Mouse (Mus musculus) left cerebral cortex, adult 2 months (tissue): ENCODE results near the gene Txnrd1. TPM values are rescaled to one million over a fixed set of nuclear protein-coding genes. Genes with fewer than 3 reads are reported as not detected.

Experiments used
- DNase-seq, 2 experiments: peaks; one replicate each; pipeline ENCODE4 v3.0.0; 2021 to 2022; ENCODE audit warnings: low spot score in 2 of 2, mixed read lengths in 1 of 2; ENCODE audit errors: extremely low spot score in 1 of 2
- H3K27ac ChIP-seq: fragments of 200-600 bp; 2 replicates; pipeline ENCODE4 v1.8.1; 2022
- H3K4me3 ChIP-seq: fragments of 200-600 bp; 2 replicates; pipeline ENCODE4 v1.8.1; 2022
- CTCF ChIP-seq: fragments of 200-600 bp; IDR thresholded peaks from 2 replicates; pipeline ENCODE4 v1.8.1; 2022; ENCODE audit warnings: antibody characterized with exemption, mild to moderate bottlenecking, moderate library complexity
- intact Hi-C: fragments of 180-260 bp; cut with DNase I; formaldehyde crosslinking; loops from one replicate; pipeline ENCODE4 v1.15.1; 2025
- total RNA-seq, 2 experiments: library from RNA; stranded (reverse); gene quantifications; 2 replicates each; pipeline ENCODE4 v1.2.3; 2021

The Txnrd1 gene
- total RNA-seq, 2 experiments from 2014 or later = 46.9 to 48.1 TPM

- no peak overlapping the region for H3K27ac ChIP-seq
- no peak overlapping the region for H3K4me3 ChIP-seq
- intact Hi-C loops = loop anchor here (1.0 kb wide), 2 partner anchors 89 to 106 kb away; no protein-coding TSS in a partner anchor
- DNase-seq = peak; percentile 76 to 87
- peak; percentile 93 for TF ChIP-seq CTCF
Observed at GRCm38 (mm10) chr10:82901436-82901835, 67.7 kb downstream of the Txnrd1 start.

DNA sequence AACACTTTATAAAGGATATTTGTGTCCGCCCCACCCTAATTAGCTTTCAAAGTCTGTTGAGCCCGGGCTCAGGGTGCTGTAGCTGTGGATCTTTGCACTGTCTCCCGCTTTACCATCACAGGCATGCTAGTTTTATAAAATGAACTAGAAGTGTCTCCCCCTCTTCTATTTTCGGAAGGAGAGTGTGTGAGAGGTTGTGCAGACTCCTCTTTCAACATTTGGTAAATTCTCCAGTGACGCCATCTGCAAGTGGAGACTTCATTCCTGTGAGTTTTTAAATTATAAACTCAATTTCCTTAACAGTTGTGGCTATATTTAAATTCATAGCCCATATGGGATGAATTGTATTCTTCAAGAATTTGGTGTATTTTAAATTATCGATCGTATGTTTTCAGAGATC lies 74.8 kb downstream of the Txnrd1 start:
- no peak for DNase-seq
- H3K27ac ChIP-seq = no peak overlapping the region
- TF ChIP-seq CTCF = no peak
- H3K4me3 ChIP-seq = no peak overlapping the region
- intact Hi-C loops = loop anchor here (2.0 kb wide), 3 partner anchors 274 to 446 kb away; no protein-coding TSS in a partner anchor

DNA sequence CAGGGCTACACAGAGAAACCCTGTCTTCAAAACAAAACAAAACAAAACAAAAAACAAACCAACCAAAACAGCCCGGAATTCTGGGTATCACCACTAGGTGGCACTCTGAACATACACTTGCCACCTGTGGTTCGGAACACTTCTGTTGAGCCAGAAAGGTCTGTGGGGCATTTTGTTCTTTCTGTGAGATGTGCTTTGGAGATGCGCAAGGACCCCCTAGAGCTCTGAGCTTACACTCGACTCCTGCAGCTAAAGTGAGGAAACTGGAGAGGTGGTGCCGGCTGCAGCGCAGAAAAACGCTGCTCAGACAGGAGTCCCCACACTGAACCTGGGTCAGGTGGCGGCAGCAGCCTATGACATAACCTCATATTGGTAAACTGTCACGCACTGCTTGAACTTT lies 75.6 kb downstream of the Txnrd1 start:
- peak; percentile 57 to 72 for DNase-seq
- Histone ChIP-seq H3K27ac (no peak overlapping the region), H3K4me3 (no peak overlapping the region)
- peak; percentile 81 for TF ChIP-seq CTCF
- intact Hi-C loops = loop anchor here (2.0 kb wide), 3 partner anchors 273 to 445 kb away; no protein-coding TSS in a partner anchor

GRCm38 (mm10) chr10:82910198-82910597 lies 76.4 kb downstream of the Txnrd1 start:
- H3K27ac ChIP-seq = no peak overlapping the region
- no peak for DNase-seq
- H3K4me3 ChIP-seq = no peak overlapping the region
- intact Hi-C loops = loop anchor here (2.0 kb wide), 2 partner anchors 287 to 377 kb away; no protein-coding TSS in a partner anchor
- TF ChIP-seq CTCF = peak; percentile 53

DNA sequence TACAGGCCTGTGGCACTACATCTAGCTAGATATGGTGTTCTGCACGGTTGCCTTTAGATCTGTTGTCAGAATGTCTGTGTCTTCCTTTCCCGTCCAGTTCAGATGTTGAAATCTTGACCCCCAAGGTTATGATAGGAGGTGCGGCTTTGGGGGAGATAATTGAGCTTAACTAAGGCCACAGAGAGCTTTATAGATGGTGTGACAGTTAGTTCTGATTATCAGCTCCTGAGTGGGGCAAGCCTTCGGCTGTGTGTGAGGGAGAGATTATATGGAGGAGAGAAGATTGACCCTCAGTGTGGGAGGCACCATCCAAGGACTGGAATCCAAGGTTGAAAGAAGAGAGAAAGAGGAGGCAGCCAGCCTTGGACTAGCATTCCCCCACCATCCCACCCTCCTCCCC lies 79.5 kb downstream of the Txnrd1 start:
- intact Hi-C loops = no loop called here

GRCm38 (mm10) chr10:82913772-82914171 lies 80.0 kb downstream of the Txnrd1 start:
- no peak overlapping the region for H3K27ac ChIP-seq
- no peak for DNase-seq
- intact Hi-C loops = no loop called here
- no peak overlapping the region for H3K4me3 ChIP-seq
- TF ChIP-seq CTCF = no peak

More for the DNA sequence above, 79.5 kb downstream of the Txnrd1 start:
- DNase-seq = no peak
- Histone ChIP-seq H3K27ac (no peak overlapping the region), H3K4me3 (no peak overlapping the region)
- TF ChIP-seq CTCF = no peak

- no peak for DNase-seq
- Histone ChIP-seq H3K4me3 (no peak overlapping the region), H3K27ac (no peak overlapping the region)
- no peak for TF ChIP-seq CTCF
- intact Hi-C loops = loop anchor here (1.0 to 5.0 kb wide), 3 partner anchors 66 to 184 kb away; partner anchors contain the start of gene Chst11
Observed at GRCm38 (mm10) chr10:82918675-82919074, 84.9 kb downstream of the Txnrd1 start.

DNA sequence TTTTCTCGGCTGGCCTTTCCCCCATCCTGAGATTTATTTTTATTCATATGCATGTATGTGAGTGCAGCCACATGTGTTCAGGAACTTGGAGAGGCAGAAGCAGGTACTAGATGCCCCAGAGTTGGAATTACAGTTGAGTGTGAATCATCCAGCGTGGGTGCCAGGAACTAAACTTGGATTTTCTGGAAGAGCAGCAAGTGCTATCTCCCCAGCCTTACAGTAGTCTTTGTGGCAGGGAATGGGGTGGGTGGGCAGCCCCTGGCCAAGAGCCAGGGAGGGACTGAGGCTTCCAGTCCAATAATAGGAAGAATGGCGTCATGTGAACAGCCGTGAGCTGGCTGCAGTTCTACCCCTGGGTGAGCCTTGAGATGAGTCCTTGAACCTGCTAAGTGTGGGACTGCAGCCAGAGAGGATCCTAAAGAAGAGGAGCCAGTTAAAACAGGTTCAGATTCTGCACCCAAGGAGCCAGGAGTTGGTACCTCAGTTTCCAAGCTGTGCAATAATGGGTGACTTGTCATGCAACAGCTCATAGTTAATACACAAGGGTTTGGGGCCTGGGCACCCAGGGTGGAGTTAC lies 85.7 kb downstream of the Txnrd1 start:
- peak; percentile 33 to 57 for DNase-seq
- intact Hi-C loops = loop anchor here (1.0 to 5.0 kb wide), 3 partner anchors 65 to 183 kb away; partner anchors contain the start of gene Chst11
- Histone ChIP-seq H3K27ac (no peak overlapping the region), H3K4me3 (no peak overlapping the region)
- TF ChIP-seq CTCF = no peak

DNA sequence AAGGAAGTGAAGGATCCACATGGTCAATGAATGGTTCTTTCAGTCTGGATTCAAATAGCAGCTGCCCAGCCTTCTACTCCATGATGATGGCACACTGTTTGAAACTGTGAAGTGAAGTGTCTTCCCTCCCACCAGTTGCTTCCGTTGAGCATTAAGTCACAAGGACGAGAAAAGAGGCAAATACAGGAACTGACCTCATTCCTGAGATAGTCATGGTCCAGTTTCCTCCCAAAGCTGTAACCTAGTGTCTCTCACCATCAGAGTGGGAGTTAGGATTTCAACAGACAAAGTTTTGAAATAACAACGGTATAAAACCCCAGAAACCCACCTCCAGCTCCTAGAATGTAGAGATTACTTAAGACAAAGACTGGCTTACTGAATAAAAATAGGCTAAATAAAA lies 89.8 kb downstream of the Txnrd1 start:
- TF ChIP-seq CTCF = no peak
- no peak overlapping the region for H3K27ac ChIP-seq
- H3K4me3 ChIP-seq = no peak overlapping the region
- intact Hi-C loops = loop anchor here (1.0 kb wide), 1 partner anchor 59 kb away; no protein-coding TSS in a partner anchor
- DNase-seq = no peak

GRCm38 (mm10) chr10:82924750-82925149 lies 91.0 kb downstream of the Txnrd1 start:
- no peak overlapping the region for H3K4me3 ChIP-seq
- intact Hi-C loops = no loop called here
- TF ChIP-seq CTCF = no peak
- no peak for DNase-seq
- H3K27ac ChIP-seq = no peak overlapping the region

GRCm38 (mm10) chr10:82925624-82926023 lies 91.9 kb downstream of the Txnrd1 start:
- no peak for DNase-seq
- intact Hi-C loops = no loop called here
- TF ChIP-seq CTCF = no peak
- no peak overlapping the region for H3K4me3 ChIP-seq
- H3K27ac ChIP-seq = no peak overlapping the region

GRCm38 (mm10) chr10:82935018-82935633 lies 101.4 kb downstream of the Txnrd1 start:
- no peak for DNase-seq
- intact Hi-C loops = no loop called here
- no peak overlapping the region for H3K4me3 ChIP-seq
- TF ChIP-seq CTCF = no peak
- H3K27ac ChIP-seq = no peak overlapping the region

GRCm38 (mm10) chr10:82935774-82936173 lies 102.0 kb downstream of the Txnrd1 start:
- intact Hi-C loops = no loop called here
- no peak for TF ChIP-seq CTCF

More at GRCm38 (mm10) chr10:82935774-82936173, 102.0 kb downstream of the Txnrd1 start:
- Histone ChIP-seq H3K4me3 (no peak overlapping the region), H3K27ac (no peak overlapping the region)
- no peak for DNase-seq

Other genes with a start within 250 kb of the Txnrd1 start
- gene 1190007I07Rik, start 210.7 kb upstream of the Txnrd1 start, total RNA-seq = 10 to 100 TPM; 16.6 to 21.0 TPM
- 10 to 100 TPM; 42.7 to 50.2 TPM for gene Tdg, start 204.1 kb upstream of the Txnrd1 start, total RNA-seq
- gene Glt8d2, start 143.3 kb upstream of the Txnrd1 start, total RNA-seq = 10 to 100 TPM; 22.4 to 26.6 TPM
- 10 to 100 TPM; 45.1 to 47.4 TPM for gene Hcfc2, start 137.8 kb upstream of the Txnrd1 start, total RNA-seq
- 10 to 100 TPM; 57.3 to 60.2 TPM for gene Nfyb, start 69.8 kb upstream of the Txnrd1 start, total RNA-seq
- gene Eid3, start 32.7 kb downstream of the Txnrd1 start, total RNA-seq = 1 to 10 TPM; 2.0 to 2.4 TPM
- gene Chst11, start 151.5 kb downstream of the Txnrd1 start, total RNA-seq = 10 to 100 TPM; 31.1 to 35.0 TPM